Comparison of ENCODE assay signal across 23 mouse cellular contexts in genomic region chr11:102479581-102479980, GRCm38 (mm10). TPM values are rescaled to one million over a fixed set of nuclear protein-coding genes. Genes with fewer than 3 reads are reported as not detected.
DNase-seq lines count a peak whose midpoint lies in the region; ATAC-seq lines count a peak whose summit lies in the region.
"Had no signal": no experiment of that assay in that cellular context is flagged by ENCODE, and none has a peak within 500 bp of the region (broad histone marks: within the 10 kb centered on the region; RNA-seq: fewer than 3 reads in every experiment).

No protein-coding gene starts in this region.

- no peak overlapping the region for H3K27ac ChIP-seq in heart, embryonic 12.5 days (ENCODE audit: poor library complexity, severe bottlenecking)
- no peak overlapping the region; the same call in 1 of the 2 replicates for H3K27ac ChIP-seq in liver, embryonic 11.5 days (ENCODE audit: low read depth, low read length)
- H3K27ac ChIP-seq: embryonic facial prominence, embryonic 10.5 days; embryonic facial prominence, embryonic 12.5 days; forebrain, embryonic 13.5 days; forebrain, embryonic 15.5 days had no signal

- no peak overlapping the region for H3K4me3 ChIP-seq in heart, embryonic 12.5 days
- H3K4me3 ChIP-seq in liver, embryonic 11.5 days (ENCODE audit: low read depth, low read length) = no peak overlapping the region
- H3K4me3 ChIP-seq in megakaryocyte, embryonic 14.5 days (replicated peaks) = peak overlapping the region; percentile 86
- H3K4me3 ChIP-seq: embryonic facial prominence, embryonic 10.5 days; embryonic facial prominence, embryonic 12.5 days; forebrain, embryonic 13.5 days; forebrain, embryonic 15.5 days had no signal

- peaks cover 57% of the 10 kb centered on the region for H3K36me3 ChIP-seq in heart, embryonic 12.5 days
- H3K36me3 ChIP-seq in liver, embryonic 11.5 days (ENCODE audit: control insufficient read depth, insufficient read depth, low read length) = peaks cover 23% of the 10 kb centered on the region
- peaks cover 91% of the 10 kb centered on the region for H3K36me3 ChIP-seq in megakaryocyte, embryonic 14.5 days (replicated peaks; ENCODE audit: low read length)

- no peak overlapping the region for H3K4me2 ChIP-seq in heart, embryonic 12.5 days
- H3K4me2 ChIP-seq in liver, embryonic 11.5 days = no peak overlapping the region
- H3K4me2 ChIP-seq: embryonic facial prominence, embryonic 12.5 days; forebrain, embryonic 13.5 days; forebrain, embryonic 15.5 days had no signal

- H3K9me3 ChIP-seq in heart, embryonic 12.5 days (replicated peaks) = no peaks in the 10 kb centered on the region
- H3K9me3 ChIP-seq in liver, embryonic 11.5 days (ENCODE audit: control insufficient read depth, low read length) = no peaks in the 10 kb centered on the region
- H3K9me3 ChIP-seq in megakaryocyte, embryonic 14.5 days = peaks cover 23% of the 10 kb centered on the region
- H3K9me3 ChIP-seq: embryonic facial prominence, embryonic 10.5 days; embryonic facial prominence, embryonic 12.5 days; forebrain, embryonic 13.5 days; forebrain, embryonic 15.5 days; G1E had no signal

- DNase-seq in heart, adult 11 months = peak; percentile 90
- DNase-seq in liver, embryonic 11.5 days (ENCODE audit: low spot score) = peak; percentile 30
- DNase-seq in liver = no peak
- DNase-seq: adrenal gland, adult 8-10 months; adrenal gland, postnatal 14 days; adrenal gland, postnatal 36 days; B cell, adult 2 months; cerebellum, adult 11-12 months; cerebellum, adult 9-10 months; cerebellum, postnatal 10 days; cerebellum, postnatal 25 days had no signal

- no peak overlapping the region for H3K9ac ChIP-seq in heart, embryonic 12.5 days
- H3K9ac ChIP-seq in liver, embryonic 11.5 days (ENCODE audit: low read depth, low read length) = no peak overlapping the region
- H3K9ac ChIP-seq: embryonic facial prominence, embryonic 12.5 days; forebrain, embryonic 13.5 days; forebrain, embryonic 15.5 days had no signal

- H3K27me3 ChIP-seq in heart, embryonic 12.5 days (replicated peaks) = no peaks in the 10 kb centered on the region
- H3K27me3 ChIP-seq in liver, embryonic 11.5 days (replicated peaks; ENCODE audit: control insufficient read depth, insufficient read depth, low read length) = no peaks in the 10 kb centered on the region
- H3K27me3 ChIP-seq in megakaryocyte, embryonic 14.5 days (replicated peaks) = no peaks in the 10 kb centered on the region
- H3K27me3 ChIP-seq: CH12.LX; embryonic facial prominence, embryonic 12.5 days; forebrain, embryonic 13.5 days; forebrain, embryonic 15.5 days; Patski had no signal

- no peaks in the 10 kb centered on the region for H3K4me1 ChIP-seq in heart, embryonic 12.5 days (replicated peaks)
- H3K4me1 ChIP-seq in liver, embryonic 11.5 days (replicated peaks; ENCODE audit: control insufficient read depth, insufficient read depth, low read length) = peaks cover 6% of the 10 kb centered on the region; the same call in 1 of the 2 replicates
- H3K4me1 ChIP-seq in megakaryocyte, embryonic 14.5 days = peaks cover 84% of the 10 kb centered on the region
- H3K4me1 ChIP-seq: embryonic facial prominence, embryonic 10.5 days; embryonic facial prominence, embryonic 12.5 days; forebrain, embryonic 13.5 days; forebrain, embryonic 15.5 days had no signal

- no peak for ATAC-seq in heart, embryonic 12.5 days (ENCODE audit: insufficient number of reproducible peaks, low FRiP score)
- no peak for ATAC-seq in liver, embryonic 11.5 days (replicated peaks; ENCODE audit: low FRiP score)
- no peak for ATAC-seq in megakaryocyte, adult 5-6 weeks (ENCODE audit: poor library complexity, severe bottlenecking)
- ATAC-seq: activated CD4-positive, CD25-positive, alpha-beta regulatory T cell, adult 4 months; CD4-positive, CD25-positive, alpha-beta regulatory T cell, adult 4 months; forebrain, embryonic 13.5 days; forebrain, embryonic 15.5 days; Patski had no signal

- WGBS in heart, embryonic 12.5 days = 95% methylated on average over 23 of the region's 23 CpGs
- 95% methylated on average over 23 of the region's 23 CpGs for WGBS in liver, embryonic 11.5 days

RNA-seq across cellular contexts. Expression of gene Itga2b, which starts 9.7 kb away (rescaled TPM):
- 16.5 and 22.5 TPM in 2 replicates for polyA plus RNA-seq in heart, embryonic 12.5 days (2016; fragmentation: Nextera tagmentation; extraction: Ambion mirVana)
- 76.2 and 80.3 TPM in 2 replicates for polyA plus RNA-seq in liver, embryonic 11.5 days (2014; fragmentation: Nextera tagmentation; extraction: Ambion mirVana)
- 3,342 and 4,614 TPM in 2 replicates for polyA plus RNA-seq in megakaryocyte, embryonic 14.5 days (2012; ENCODE audit: insufficient read depth, low replicate concordance)
- 13.2 and 16.0 TPM in 2 replicates for total RNA-seq in megakaryocyte, adult 5-6 weeks (2015)
- 13.2 and 17.9 TPM in 2 replicates for total RNA-seq in megakaryocyte, adult 5-6 weeks (2017)

RNA-seq across cellular contexts. Expression of gene Fam171a2, which starts 32.1 kb away (rescaled TPM):
- 4.5 and 5.6 TPM in 2 replicates for polyA plus RNA-seq in heart, embryonic 12.5 days (2016; fragmentation: Nextera tagmentation; extraction: Ambion mirVana)
- polyA plus RNA-seq in liver, embryonic 11.5 days (2014; fragmentation: Nextera tagmentation; extraction: Ambion mirVana) = 1.8 and 2.0 TPM in 2 replicates
- polyA plus RNA-seq in megakaryocyte, embryonic 14.5 days (2012; ENCODE audit: insufficient read depth, low replicate concordance) = 1.7 and 1.8 TPM in 2 replicates
- 0.09 TPM in 1 of 2 replicates, not detected in the other for total RNA-seq in megakaryocyte, adult 5-6 weeks (2015)
- total RNA-seq in megakaryocyte, adult 5-6 weeks (2017) = not detected in 2 replicates
- total RNA-seq: CH12.LX had no signal
- polyA plus RNA-seq: activated CD4-positive, CD25-positive, alpha-beta regulatory T cell, adult 4 months; CD4-positive, CD25-positive, alpha-beta regulatory T cell, adult 4 months had no signal

RNA-seq across cellular contexts. Expression of gene Grn, which starts 49.5 kb away (rescaled TPM):
- 189 and 191 TPM in 2 replicates for polyA plus RNA-seq in heart, embryonic 12.5 days (2016; fragmentation: Nextera tagmentation; extraction: Ambion mirVana)
- 68.1 and 69.5 TPM in 2 replicates for polyA plus RNA-seq in liver, embryonic 11.5 days (2014; fragmentation: Nextera tagmentation; extraction: Ambion mirVana)
- 44.1 and 152 TPM in 2 replicates for polyA plus RNA-seq in megakaryocyte, embryonic 14.5 days (2012; ENCODE audit: insufficient read depth, low replicate concordance)
- total RNA-seq in megakaryocyte, adult 5-6 weeks (2015) = 509 and 566 TPM in 2 replicates
- total RNA-seq in megakaryocyte, adult 5-6 weeks (2017) = 201 and 225 TPM in 2 replicates

Comparison
In these comparisons a context has a peak if more than half of its experiments do, and no peak if none do; other contexts are left out.
1. RNA of gene Itga2b, which starts 9.7 kb away (polyA plus RNA-seq): 3,342 to 4,614 TPM in megakaryocyte, embryonic 14.5 days; 76.2 to 80.3 TPM in liver, embryonic 11.5 days and 16.5 to 22.5 TPM in heart, embryonic 12.5 days; every median in the first group is over 10 times any median in the second.